Mouse (Mus musculus) urinary bladder, postnatal 10 days (tissue): ENCODE measurements around the gene Scrn2.

Source experiments
- DNase-seq: peaks from one replicate; pipeline ENCODE4 v3.0.0; 2022; ENCODE audit warnings: low spot score

Scrn2 gene

DNA sequence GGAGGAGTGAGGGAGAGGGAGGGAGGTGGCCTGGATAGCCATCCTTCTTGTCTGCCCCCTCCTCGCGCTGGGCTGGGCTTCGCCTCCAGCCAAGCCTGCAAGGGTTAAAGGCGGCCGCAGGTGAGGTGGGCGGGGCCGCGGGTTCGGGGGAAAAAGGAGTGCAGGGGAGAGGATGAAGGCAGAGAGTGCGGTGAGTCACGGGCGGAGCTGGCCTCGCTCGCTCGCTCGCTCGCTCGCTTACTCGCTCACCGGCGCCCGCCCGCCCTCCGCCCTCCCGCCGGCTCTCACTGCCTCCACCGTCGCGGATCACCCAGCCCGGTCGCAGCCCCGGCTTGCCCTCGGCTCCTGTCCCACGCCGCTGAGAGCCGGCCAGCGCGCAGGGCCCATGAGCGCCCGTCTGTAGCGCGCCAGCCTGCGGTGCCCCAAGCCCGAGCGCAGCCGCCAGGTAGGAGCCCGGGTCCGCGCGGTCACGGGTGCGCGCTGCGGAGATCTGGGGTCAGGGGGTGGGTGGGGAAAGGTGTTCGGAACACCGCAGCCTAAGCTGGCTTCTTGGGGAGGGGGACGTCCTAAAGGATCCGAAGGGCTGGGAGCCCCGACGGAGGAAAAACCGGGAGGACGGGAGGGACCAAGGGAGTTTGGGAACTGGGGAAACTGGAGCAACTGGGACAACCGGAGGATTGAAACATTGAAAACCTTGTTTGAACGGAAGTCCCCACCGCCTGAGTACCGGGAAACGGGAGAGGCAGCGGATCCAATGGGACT is 11.0 kb upstream of the Scrn2 start:
- DNase-seq = no peak

DNA sequence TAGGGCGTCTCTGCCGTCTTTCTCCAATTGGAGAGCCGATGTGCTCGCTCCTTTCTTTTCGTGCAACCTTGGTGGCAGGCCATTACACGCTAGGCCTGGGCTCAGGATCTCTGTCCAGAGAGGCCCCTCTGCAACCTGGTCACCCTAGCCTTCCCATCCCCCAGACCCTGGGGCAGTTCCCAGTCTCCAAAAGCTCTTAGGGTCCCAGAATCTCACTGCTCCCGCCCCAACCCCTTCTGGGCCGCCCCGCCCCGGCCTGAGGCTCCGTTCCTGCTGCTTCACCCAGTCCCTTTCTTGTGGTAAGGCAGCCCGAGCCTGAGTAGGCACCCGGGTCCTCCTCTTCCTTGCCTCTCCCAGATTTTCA is 10.4 kb upstream of the Scrn2 start:
- DNase-seq = no peak

DNA sequence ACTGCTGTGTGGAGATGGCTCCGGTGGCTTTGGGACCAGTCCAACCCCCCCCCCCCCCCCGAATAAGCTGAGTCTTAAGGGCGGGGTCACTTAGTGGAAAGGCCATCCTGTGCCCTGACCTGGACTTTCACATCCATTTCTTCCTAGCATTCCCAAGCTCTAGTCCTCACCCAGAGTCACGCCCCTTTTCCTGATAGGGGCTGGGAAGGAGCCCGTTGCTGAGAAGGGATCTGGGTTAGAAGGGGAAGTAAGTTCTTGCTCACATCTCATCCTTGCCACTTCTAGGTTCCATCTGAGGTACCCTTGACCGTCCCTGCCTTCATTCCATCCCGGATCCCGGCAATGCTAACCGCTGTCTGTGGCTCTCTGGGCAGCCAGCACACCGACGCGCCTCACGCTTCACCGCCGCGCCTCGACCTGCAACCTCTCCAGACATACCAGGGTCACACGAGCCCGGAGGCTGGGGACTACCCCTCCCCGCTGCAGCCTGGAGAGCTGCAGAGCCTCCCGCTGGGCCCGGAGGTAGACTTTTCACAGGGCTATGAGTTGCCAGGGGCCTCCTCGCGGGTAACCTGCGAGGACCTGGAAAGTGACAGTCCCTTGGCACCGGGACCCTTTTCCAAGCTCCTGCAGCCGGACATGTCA is 8.5 kb upstream of the Scrn2 start:
- no peak for DNase-seq

DNA sequence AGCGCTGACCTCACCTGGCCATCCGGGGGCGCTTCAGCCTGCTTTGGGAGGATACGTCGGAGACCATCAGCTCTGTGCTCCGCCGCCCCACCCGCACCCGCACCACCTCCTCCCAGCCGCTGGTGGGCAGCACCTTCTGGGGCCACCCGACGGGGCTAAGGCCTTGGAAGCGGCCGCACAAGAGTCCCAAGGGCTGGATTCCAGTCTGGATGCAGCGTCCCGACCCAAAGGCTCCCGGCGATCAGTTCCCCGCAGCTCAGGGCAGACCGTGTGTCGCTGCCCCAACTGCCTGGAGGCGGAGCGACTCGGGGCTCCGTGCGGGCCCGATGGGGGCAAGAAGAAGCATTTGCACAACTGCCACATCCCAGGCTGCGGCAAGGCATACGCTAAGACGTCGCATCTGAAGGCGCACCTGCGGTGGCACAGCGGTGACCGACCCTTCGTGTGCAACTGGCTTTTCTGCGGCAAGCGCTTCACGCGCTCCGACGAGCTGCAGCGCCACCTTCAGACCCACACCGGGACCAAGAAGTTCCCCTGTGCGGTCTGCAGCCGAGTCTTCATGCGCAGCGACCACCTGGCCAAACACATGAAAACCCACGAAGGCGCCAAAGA is 7.8 kb upstream of the Scrn2 start:
- DNase-seq = no peak

DNA sequence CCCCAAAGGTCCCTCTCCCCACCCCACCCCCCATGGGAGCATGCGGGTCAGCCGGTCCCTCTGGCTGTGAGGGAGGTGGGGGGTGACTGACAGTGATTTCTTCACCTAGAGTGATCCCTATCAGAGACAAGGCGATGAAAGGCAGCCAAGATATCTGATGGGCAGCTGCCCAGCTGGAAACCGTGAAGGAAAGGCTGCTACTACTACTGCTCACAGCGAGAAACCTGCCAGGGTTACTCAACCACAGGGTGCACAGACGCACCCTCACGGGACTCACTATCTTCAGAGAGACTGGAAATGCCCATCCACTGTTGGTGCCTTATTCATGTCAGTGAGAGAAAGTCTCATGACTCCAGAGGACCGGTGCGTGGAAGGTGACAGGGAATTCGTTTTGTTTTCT is 4.8 kb upstream of the Scrn2 start:
- DNase-seq = no peak

DNA sequence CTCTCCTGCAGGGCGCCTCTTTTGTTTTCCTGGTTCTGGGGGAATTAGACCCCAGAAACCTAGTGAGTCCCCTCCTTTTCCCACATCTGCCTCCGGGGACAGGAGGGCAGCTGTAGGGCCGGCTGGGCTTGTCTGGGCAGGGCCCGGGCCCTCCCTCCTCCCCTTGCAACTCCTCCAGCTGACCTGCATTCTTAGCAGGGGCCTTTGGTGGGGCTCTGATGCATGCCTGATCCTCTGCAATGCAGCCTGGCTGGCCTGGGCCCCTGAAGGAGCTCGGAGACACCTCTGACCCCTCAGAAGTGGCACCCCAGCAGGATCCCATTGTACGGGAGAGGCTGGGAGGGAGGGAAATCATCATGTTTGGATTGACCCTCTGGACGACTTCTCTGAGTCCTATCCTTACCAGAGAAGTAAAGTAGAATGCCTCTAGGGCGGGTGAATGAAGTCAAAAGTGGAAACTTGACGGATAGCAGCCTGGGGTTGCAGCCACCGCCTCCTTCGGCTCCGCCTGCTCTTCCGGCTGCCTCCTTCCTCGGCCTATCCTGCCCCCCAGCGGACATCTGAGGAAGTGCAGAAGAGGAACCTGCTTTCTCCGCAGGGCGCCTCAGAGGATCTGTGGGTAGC is 3.9 kb upstream of the Scrn2 start:
- DNase-seq = peak; percentile 70

DNA sequence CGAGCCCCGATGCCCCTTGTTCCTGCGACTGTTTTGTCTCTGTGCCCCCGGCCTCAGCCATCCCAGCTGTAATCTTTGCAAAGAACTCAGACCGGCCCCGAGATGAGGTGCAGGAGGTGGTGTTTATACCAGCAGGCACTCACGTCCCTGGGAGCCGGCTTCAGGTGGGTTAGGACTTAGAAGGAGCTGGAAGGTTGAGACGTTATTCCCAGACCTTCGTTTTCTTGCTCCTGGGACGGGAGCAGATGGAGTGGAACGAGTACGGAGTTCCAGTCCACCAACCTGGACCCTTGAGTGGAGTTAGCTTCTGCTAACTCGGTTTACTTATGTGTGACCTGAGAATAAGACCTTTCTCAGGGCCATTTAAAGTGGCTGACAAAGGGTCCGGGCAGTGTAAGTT is 688 bp downstream of the Scrn2 start:
- no peak for DNase-seq

DNA sequence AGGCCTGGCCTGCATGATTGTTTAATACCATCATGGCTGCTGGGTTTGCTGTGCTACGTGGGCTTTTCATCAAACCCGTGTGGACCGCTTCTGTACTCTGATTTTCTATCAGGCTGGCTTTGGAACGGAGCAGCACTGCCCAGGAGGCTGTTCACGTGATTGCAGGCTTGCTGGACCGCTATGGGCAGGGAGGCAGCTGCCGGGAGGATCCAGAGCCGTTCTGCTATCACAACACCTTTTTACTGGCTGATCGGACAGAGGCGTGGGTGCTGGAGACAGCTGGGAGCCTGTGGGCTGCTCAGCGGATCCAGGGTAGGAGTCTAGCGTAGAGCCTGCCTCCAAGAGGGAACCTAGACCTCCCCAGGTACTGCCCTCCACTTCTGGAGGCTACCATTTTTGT is 2.2 kb downstream of the Scrn2 start:
- no peak for DNase-seq

DNA sequence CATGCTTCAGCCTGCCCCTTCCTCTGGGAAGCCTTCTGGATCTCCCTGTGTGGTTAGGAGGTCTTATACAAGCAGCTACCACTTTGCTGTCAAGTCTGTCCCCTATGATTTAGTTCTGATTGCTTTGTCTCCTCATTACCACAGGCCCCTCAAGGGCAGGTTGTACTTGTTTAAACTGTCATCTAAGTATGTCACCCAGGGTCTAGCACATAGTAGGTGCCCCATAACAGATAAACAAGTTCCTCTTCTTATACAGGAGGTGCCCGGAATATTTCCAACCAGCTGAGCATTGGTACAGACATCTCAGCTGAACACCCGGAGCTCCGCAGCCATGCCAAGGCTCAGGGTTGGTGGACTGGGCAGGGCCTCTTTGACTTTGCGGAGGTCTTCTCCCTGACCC is 2.8 kb downstream of the Scrn2 start:
- DNase-seq = no peak

DNA sequence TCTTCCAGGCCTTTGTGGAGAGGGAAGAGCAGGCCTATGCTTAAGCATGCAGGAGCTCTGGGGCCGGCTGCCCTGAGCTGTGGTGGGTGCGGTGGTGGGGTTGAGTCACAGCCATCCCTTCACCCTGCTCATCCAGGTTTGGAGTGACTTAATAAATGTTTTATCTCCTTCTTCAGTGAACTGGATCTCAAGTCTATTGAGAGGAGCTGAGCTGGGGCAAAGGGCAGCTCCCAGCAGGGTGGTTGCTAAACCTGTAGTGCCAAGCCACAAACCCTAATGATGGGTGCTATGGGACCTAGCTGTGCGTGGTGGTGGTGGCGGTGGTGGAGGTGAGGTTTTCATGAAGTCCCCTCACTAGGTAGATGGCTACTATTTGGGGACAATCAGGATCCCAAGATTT is 4.0 kb downstream of the Scrn2 start:
- no peak for DNase-seq

DNA sequence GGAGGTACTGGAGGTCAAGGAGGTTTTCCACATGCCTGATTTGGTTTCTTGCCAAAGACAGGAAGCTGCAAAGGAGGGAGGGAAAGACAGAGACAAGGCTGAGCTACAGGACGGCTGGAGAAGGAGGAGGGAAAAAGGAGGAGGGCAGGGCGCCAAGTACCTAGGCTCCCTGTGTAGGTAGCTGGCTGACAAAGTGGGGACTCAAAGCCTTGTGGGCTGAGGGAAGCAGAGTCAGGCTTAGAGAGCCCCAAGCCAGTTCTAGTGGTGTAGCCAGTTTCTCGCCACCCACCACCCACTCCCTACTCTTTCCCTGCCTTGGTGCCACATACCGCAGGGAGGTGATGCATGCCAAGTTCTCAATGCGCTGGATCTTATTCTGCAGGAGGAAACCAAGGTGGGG is 6.4 kb downstream of the Scrn2 start:
- no peak for DNase-seq

DNA sequence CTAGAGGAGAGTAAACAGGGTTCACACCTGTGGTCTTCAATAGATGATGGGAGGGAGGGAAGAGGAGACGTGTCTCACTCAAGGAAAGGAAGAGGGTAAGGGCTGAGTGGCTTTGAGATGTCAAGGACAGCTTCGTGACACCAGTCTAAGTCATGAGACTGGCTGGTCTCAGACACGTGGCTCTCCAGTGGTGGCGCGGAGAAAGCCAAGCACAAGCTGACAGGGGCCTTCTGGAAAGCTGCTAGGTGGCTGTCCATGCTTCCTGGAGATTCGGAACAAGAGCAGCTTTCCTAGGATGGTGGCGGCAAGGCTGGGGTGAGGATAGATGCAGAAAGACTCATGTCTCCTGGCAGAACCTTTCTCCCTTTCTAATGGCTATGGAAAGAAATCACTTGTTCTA is 9.1 kb downstream of the Scrn2 start:
- no peak for DNase-seq

DNA sequence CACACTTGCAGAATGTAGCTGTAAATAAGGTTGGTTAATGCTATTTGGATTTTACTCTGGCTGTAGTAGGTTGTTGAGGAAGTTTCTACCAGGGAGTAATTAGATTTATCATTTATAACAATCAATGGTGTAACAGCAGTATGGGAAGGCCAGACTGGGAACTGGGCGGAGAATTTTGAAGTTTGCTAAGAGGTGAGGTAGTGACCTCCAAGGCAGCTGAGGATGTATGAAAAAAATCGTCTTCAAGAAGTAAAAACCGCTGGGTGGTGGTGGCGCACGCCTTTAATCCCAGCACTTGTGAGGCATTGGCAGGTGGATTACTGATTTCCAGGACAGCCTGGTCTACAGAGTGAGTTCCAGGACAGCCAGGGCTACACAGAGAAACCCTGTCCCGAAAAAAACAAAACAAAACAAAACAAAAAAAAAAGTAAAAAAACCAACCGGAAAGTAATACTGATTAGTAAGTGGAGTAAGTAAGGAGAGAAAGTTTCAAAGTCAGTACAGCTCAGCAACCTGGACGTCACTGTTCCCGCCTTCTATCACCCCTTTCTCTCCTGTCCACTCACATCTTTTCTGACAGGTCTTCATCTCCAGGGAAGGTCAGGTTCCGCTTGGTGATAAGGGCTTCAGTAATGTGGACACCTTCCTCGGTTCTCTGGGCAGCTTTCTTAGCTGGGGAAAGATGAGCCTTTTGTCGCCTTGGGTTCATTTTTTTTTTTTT is 10.7 kb downstream of the Scrn2 start:
- DNase-seq = no peak

DNA sequence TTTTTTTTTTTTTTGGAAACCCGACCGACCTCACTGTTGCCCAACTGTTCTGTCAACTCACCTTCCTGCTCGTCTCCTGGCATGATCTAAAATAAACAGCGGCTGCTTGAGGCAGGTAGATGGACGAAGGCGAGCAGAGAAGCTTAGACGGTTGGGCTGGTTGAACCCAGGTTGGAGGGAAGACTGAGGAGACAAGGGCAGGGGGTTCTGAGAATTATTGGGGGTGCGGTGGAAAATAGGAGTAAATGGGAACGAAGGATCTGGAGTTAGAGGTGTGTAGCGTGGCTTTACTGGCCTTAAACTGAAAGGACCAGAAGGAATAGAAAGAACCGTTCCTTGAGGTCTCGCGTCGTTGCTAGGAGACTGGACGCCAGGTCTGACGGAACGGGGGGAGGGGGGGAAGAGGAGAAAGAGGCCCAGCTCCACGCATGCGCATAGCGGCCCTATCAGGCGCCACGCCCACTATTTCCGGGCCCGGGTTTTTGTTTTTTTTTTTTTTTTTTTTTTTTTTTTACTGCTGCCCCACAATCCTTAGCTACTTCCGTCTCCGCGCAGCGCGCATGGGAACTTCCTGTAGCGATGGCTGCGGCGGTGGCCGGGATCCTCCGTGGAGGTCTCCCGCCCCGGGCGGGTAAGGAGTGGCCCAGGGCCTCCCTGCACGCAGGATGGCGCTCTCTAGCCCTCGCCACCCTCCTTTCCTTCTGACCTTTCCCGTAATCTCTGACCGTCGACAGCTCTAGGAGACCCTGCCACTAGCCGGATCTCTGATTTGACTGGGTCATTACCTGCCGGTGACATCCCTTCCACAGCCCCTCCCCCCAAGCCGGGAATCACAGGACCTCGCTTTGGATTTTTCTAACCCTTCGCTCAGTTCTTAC is 11.5 kb downstream of the Scrn2 start, which contains the start of the genes Lrrc46 and Mrpl10:
Gene Lrrc46 (minus strand): TSS at position 386 of the 878 bp plus-strand sequence.
Gene Mrpl10 (plus strand): TSS at position 539 of the 878 bp plus-strand sequence.
- DNase-seq = peak; percentile 60

DNA sequence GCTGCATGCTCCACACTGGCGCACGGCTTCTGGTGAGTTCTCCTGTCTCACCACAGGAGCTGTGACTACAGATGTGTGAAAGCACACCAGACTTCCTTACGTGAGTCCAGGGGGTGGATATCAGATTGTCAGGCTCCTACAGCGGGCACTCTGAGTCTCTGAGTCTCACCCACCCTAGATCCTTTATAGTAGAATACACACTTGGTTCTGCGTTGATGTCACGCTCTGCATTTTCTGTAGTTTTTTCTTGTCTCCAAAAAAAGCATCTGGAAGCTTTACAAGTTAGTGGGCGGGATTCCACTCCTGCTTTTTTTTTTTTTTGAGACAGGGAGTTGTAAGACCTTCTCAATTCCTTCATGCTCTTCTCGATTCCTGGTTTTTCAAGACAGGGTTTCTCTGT is 15.2 kb downstream of the Scrn2 start:
- no peak for DNase-seq

DNA sequence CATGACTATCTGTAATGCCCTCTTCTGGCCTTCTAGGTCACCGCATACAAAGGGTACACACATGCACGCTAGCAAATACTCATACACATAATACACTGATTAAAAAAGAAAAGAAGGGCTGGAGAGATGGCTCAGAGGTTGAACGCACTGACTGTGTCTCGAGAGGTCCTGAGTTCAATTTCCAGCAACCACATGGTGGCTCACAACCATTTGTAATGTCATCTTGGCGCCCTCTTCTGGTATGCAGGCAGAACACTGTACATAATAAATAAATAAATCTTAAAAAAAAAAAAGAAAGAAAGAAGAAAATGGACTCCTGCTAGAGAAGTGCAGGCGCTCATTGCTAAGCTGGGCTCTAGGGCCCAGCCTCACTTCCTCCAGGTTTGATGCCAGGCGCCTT is 16.1 kb downstream of the Scrn2 start:
- DNase-seq = no peak

DNA sequence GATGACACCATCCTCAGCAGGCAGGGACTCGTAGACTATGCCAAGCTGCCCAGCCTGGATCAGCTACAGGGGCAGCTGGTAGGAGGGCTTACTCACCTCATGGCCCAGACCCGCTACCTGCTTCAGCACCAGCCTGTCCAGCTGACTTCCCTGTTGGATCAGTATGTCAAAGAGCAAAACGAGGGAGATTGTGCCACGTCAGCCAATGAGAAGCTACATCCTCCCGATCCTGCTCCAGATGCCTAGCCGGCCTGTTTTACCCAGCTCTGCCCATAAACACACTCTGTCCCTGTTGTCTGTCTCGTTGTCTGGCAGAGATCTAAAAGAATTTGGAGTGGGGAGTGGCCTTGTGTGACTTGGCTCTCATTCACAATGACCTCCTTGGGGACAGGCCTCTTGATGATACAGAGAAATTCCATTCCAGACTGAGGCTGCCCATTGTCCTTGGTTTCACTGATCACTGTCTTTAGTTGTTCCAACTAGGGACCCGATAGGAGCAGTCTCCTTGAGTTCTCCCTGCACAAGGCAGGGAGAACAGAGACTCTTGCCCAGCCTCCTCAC is 18.4 kb downstream of the Scrn2 start:
- DNase-seq = no peak

DNA sequence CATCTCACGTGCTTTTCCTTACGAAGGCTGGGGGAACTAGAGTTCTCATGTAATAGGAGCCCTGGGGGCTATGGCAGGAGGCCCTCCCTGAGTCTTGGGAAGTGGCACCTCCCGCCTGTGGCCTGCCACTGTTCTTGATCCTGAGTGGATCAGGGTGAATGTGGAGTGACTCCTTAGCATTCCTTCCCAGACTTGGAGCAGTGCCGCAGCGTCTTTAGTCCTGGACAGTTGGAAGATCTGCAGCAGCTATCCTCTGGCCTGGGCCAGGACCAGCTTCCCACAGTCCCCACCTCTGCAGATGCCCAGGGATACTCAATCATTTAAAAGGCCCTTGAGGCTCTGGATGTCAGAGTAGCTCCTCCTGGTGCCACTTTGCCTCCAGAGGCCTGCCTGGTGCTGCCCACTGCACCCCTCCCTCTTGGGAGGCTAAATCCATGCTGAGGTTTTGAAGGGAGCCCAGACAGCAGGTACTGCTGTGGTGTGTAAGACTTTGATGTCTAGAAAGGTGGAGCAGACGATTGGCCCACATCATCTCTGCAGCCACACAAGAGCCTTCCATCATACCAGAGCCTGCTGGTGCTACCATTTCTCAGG is 19.9 kb downstream of the Scrn2 start:
- DNase-seq = no peak

DNA sequence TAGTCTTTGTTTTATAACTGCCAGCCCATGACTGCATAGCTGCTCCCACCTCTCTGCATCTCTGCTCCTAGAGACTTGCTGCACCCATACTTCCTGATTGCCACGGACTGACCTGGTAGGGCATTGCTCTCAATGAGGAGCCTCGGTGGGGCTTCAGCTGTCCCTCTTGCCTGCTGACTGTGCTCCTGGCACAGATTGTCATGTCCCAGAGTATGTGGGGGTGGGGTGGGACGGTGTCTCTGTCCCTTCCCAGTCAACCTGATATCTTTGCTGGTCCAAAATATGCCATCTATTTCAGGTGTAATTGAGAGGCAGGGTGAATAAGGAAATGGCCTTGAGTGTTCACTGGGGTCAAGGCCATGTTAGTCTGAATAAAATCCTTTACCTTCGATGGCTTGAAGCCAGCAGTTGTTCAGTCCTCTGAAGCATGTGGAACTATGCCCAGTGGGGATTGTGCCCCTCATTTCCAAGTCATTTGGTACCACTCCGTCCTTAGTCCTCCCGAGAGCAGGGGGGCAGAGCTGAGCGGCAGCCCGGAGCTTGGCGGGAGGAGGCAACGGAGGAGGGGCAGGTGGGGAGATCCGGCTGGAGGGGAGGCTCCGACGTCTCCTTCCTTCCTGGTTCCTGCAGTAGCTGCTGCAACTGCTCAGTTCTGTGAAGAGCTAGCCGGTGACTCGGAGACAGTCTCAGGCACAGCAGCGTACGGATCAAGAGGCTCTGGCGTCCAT is 20.6 kb downstream of the Scrn2 start, which contains the start of gene Osbpl7:
Gene Osbpl7 (plus strand): TSS at position 413 of the 728 bp plus-strand sequence.
- DNase-seq = no peak
